Mouse (Mus musculus) C2C12 (cell line): ENCODE measurements around the gene Uggt1.

ENCODE experiments used
- CEBPB ChIP-seq: IDR thresholded peaks from one replicate; pipeline ENCODE4 v1.6.1; 2011; ENCODE audit warnings: low read depth, mild to moderate bottlenecking, control low read depth, moderate library complexity
- CTCF ChIP-seq: IDR thresholded peaks from one replicate; pipeline ENCODE4 v1.5.1; 2011; ENCODE audit not compliant: control insufficient read depth, insufficient read depth, insufficient read length
- FOSL1 ChIP-seq: IDR thresholded peaks from one replicate; pipeline ENCODE4 v1.8.0; 2011; ENCODE audit warnings: mild to moderate bottlenecking, low read length; ENCODE audit not compliant: poor library complexity, insufficient read depth, severe bottlenecking
- MAX ChIP-seq: IDR thresholded peaks from one replicate; pipeline ENCODE4 v1.6.1; 2011; ENCODE audit warnings: mild to moderate bottlenecking, control low read depth
- MYOD1 ChIP-seq: IDR thresholded peaks from one replicate; pipeline ENCODE4 v1.6.1; 2011; ENCODE audit warnings: low read depth; ENCODE audit not compliant: control insufficient read depth, insufficient read length
- MYOG ChIP-seq: IDR thresholded peaks from one replicate; pipeline ENCODE4 v1.6.1; 2011; ENCODE audit not compliant: control insufficient read depth, insufficient read length; ENCODE audit errors: extremely low read depth
- USF1 ChIP-seq: IDR thresholded peaks from one replicate; pipeline ENCODE4 v1.6.1; 2011; ENCODE audit warnings: low read depth, mild to moderate bottlenecking, control low read depth, moderate library complexity

DNA sequence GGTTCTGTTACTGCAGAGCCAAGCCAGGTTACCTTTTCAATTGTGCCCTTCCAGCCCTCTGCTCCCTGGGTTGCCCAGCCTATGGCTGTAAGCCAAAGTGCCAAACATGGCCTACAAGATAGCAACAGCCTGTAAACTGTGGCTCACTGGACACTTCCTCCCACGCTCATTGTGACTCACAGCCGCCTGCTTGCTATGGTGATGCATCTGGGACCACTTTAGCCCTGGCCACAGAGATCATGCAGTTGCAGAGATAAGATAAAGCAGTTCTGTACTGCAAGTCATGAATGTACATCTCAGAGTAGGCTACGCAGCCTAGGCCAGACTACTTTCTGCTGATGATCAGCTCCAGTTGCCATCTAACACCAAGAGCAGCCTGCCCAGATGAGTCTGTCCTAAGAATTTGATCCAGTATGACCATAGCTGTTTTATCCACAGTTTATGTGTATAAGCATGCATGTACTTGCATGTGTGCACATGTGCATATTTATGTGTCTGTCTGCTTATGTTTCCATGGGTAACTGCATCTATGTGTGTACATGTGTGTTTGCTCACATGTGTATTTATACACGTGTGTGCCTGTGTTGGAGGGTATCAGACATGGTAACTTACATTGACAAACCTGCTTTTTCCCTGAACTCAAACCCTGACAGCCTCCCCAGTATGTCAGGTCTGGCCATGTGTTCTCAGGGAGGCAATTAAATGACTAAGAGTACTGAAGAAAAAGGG is 114.0 kb downstream of the Uggt1 start:
- TF ChIP-seq CTCF (no peak), MYOD1 (peak; percentile 77), FOSL1 (peak; percentile 64), CEBPB (no peak), MAX (no peak), MYOG (no peak), USF1 (no peak)
